Mouse (Mus musculus): Measurements from ENCODE around the gene Crocc. TPM values are rescaled to one million over a fixed set of nuclear protein-coding genes. Genes with fewer than 3 reads are reported as not detected.

Crocc gene
- polyA plus RNA-seq, 1 experiment from 2014 or later = 14.3 TPM

- Histone ChIP-seq H3K36me3 (ENCODE audit: control insufficient read depth, insufficient read depth, low read length) (peaks cover 7% of the 10 kb centered on the region; the same call in 1 of the 2 replicates), H3K9ac (ENCODE audit: low read length) (peak overlapping the region; percentile 86), H3K9me3 (ENCODE audit: control insufficient read depth, low read length) (no peaks in the 10 kb centered on the region), H3K4me3 (ENCODE audit: low read depth, low read length) (peak overlapping the region; percentile 76), H3K4me1 (replicated peaks; ENCODE audit: control insufficient read depth, insufficient read depth, low read length) (peaks cover 13% of the 10 kb centered on the region), H3K27me3 (ENCODE audit: control insufficient read depth, insufficient read depth, low read length) (no peaks in the 10 kb centered on the region), H3K4me2 (ENCODE audit: low read depth, low read length, severe bottlenecking) (peak overlapping the region; percentile 80), H3K27ac (ENCODE audit: low read depth, low read length) (peak overlapping the region; percentile 83)
- DNase-seq (ENCODE audit: low spot score) (peak; percentile 61), ATAC-seq (replicated peaks; ENCODE audit: low FRiP score) (no peak)
- 49% methylated on average over 14 of the region's 14 CpGs for WGBS
Observed at GRCm38 (mm10) chr4:141011556-141012328, 48.6 kb downstream of the Crocc start.

DNA sequence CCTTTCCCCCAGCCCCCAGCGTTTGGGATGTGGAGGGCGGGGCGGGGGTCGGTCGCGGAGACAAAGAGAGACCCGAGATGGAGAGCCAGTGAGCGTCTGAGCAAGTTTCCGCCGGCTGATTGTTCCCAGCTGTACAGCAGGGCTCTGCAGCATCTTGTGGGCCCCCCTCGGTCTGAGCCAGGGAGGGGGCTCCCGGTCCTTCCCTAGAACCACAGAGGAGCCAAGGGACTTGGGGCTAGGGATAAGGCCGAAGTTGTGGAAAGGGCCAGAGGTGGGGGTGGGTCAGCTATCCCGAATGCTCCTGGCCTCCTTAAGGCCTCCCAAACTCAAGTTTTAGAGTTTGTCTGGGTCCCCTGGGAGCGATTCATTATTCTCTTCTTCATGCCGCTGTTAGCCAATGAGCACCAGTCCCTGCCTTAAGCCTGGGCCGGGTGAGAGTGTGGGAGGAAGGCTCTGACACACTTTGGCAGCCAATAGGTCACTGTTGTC is 49.4 kb downstream of the Crocc start:
- Histone ChIP-seq H3K9ac (ENCODE audit: low read length) (peak overlapping the region; percentile 86), H3K36me3 (ENCODE audit: control insufficient read depth, insufficient read depth, low read length) (peaks cover 8% of the 10 kb centered on the region; the same call in 1 of the 2 replicates), H3K4me3 (ENCODE audit: low read depth, low read length) (peak overlapping the region; percentile 76), H3K9me3 (ENCODE audit: control insufficient read depth, low read length) (no peaks in the 10 kb centered on the region), H3K4me2 (ENCODE audit: low read depth, low read length, severe bottlenecking) (peak overlapping the region; percentile 80), H3K27ac (ENCODE audit: low read depth, low read length) (peak overlapping the region; percentile 83), H3K27me3 (ENCODE audit: control insufficient read depth, insufficient read depth, low read length) (no peaks in the 10 kb centered on the region), H3K4me1 (replicated peaks; ENCODE audit: control insufficient read depth, insufficient read depth, low read length) (peaks cover 13% of the 10 kb centered on the region)
- under 1% methylated on average over 17 of the region's 17 CpGs for WGBS
- ATAC-seq (replicated peaks; ENCODE audit: low FRiP score) = peak; percentile 50; the same call in 1 of the 2 replicates
- peak; percentile 71 for DNase-seq (ENCODE audit: low spot score)

DNA sequence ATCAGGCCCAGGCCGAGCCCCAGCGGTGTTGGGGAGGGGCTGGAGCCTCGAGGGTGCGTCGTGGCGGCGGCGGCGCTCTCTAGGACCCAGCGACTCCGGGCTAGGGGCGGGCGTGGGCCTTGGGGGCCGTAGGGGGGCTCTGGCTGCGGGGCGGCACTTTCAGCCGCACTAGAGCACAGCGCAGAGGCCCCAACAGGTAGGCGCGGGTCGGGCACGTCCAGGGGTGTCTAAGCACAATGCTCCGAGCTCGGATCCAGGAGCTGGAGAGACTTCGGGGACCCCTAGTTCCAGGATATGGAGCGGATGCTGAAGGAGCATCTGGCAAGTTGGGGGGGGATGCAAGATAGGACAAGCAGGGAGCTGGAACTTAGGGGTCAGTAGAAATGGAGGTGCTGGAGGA is 49.8 kb downstream of the Crocc start:
- Histone ChIP-seq H3K27me3 (ENCODE audit: control insufficient read depth, insufficient read depth, low read length) (no peaks in the 10 kb centered on the region), H3K27ac (ENCODE audit: low read depth, low read length) (peak overlapping the region; percentile 83), H3K4me1 (replicated peaks; ENCODE audit: control insufficient read depth, insufficient read depth, low read length) (peaks cover 13% of the 10 kb centered on the region), H3K9ac (ENCODE audit: low read length) (peak overlapping the region; percentile 86), H3K36me3 (ENCODE audit: control insufficient read depth, insufficient read depth, low read length) (peaks cover 8% of the 10 kb centered on the region; the same call in 1 of the 2 replicates), H3K9me3 (ENCODE audit: control insufficient read depth, low read length) (no peaks in the 10 kb centered on the region), H3K4me2 (ENCODE audit: low read depth, low read length, severe bottlenecking) (peak overlapping the region; percentile 80), H3K4me3 (ENCODE audit: low read depth, low read length) (peak overlapping the region; percentile 76)
- WGBS = under 1% methylated on average over 26 of the region's 26 CpGs
- ATAC-seq (replicated peaks; ENCODE audit: low FRiP score) (peak; percentile 84), DNase-seq (ENCODE audit: low spot score) (peak; percentile 89)

DNA sequence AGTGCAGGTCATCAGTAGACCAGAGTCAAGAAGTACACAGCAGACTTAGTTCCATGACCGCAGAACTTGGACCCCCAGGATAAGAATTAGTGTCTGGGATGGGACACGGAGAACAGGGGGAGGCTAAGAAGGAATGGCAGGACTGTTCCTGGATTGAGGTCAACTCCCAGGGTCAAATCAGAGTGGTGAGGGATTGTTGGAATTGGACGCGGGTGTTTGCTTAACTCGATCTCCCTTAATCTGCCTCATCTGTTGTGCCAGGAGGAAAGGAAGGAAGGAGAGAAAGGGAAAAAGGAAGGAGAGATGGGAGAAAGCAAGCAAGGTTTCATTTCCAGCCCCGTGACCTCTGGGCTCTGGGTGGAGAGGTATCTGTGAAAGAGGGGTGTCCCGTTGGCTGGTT is 50.2 kb downstream of the Crocc start, which contains the start of gene Mfap2:
Gene Mfap2 (plus strand): TSS at position 301 of the 400 bp plus-strand sequence.
- Histone ChIP-seq H3K27ac (ENCODE audit: low read depth, low read length) (peak within 1 kb of the TSS; percentile 83), H3K4me1 (replicated peaks; ENCODE audit: control insufficient read depth, insufficient read depth, low read length) (peaks cover 13% of the 10 kb centered on the region), H3K9ac (ENCODE audit: low read length) (peak within 1 kb of the TSS; percentile 86), H3K4me3 (ENCODE audit: low read depth, low read length) (peak within 1 kb of the TSS; percentile 76), H3K4me2 (ENCODE audit: low read depth, low read length, severe bottlenecking) (peak within 1 kb of the TSS; percentile 80), H3K9me3 (ENCODE audit: control insufficient read depth, low read length) (no peaks in the 10 kb centered on the region), H3K36me3 (ENCODE audit: control insufficient read depth, insufficient read depth, low read length) (peaks cover 8% of the 10 kb centered on the region; the same call in 1 of the 2 replicates), H3K27me3 (ENCODE audit: control insufficient read depth, insufficient read depth, low read length) (no peaks in the 10 kb centered on the region)
- ATAC-seq (replicated peaks; ENCODE audit: low FRiP score) (0 out of 2 replicates have a peak, but pooled peaks have one; percentile 2), DNase-seq (ENCODE audit: low spot score) (no peak)
- WGBS = 22% methylated on average over 7 of the region's 7 CpGs

DNA sequence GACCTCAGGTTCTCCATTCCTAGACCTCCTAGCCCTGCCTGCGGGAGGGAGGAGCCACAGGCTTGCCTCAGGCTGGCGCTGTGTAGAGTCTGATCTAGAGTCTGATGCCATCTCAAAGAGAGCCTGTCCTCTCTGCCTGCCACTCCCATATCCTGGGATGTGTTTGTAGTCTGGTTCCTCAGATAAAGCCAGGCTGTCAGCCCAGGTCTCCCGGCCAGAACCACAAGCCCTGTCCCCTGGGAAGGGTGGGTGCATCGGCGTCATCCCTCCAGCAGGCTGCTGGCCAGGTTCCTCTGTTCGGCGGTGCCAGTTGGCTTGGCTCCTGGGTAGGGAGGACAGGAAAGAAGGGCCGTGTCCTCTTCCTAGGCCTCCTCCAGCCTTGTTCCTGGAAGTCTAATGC is 52.3 kb downstream of the Crocc start:
- 97% methylated on average over 8 of the region's 8 CpGs for WGBS
- ATAC-seq (replicated peaks; ENCODE audit: low FRiP score) (no peak), DNase-seq (ENCODE audit: low spot score) (no peak)
- Histone ChIP-seq H3K9me3 (ENCODE audit: control insufficient read depth, low read length) (no peaks in the 10 kb centered on the region), H3K36me3 (ENCODE audit: control insufficient read depth, insufficient read depth, low read length) (peaks cover 8% of the 10 kb centered on the region; the same call in 1 of the 2 replicates), H3K4me1 (replicated peaks; ENCODE audit: control insufficient read depth, insufficient read depth, low read length) (peaks cover 13% of the 10 kb centered on the region), H3K4me2 (ENCODE audit: low read depth, low read length, severe bottlenecking) (no peak overlapping the region), H3K27ac (ENCODE audit: low read depth, low read length) (no peak overlapping the region), H3K9ac (ENCODE audit: low read length) (no peak overlapping the region), H3K4me3 (ENCODE audit: low read depth, low read length) (no peak overlapping the region), H3K27me3 (ENCODE audit: control insufficient read depth, insufficient read depth, low read length) (no peaks in the 10 kb centered on the region)

DNA sequence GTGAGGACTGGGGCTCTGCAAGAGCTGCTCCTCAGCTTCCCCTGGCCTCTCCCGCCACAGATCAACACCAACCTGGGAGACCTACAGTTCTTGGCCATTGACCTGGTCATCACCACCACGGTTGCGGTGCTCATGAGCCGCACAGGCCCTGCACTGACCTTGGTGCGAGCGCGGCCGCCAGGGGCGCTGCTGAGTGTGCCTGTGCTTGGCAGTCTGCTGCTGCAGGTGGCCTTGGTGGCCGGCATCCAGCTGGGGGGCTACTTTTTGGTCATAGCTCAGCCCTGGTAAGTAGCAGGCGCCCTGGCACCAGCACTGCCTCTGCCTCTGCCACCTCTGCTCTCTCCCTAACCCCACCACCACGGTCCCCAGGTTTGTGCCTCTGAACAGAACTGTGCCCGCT is 54.4 kb downstream of the Crocc start:
- Histone ChIP-seq H3K9me3 (ENCODE audit: control insufficient read depth, low read length) (no peaks in the 10 kb centered on the region), H3K9ac (ENCODE audit: low read length) (no peak overlapping the region), H3K27me3 (ENCODE audit: control insufficient read depth, insufficient read depth, low read length) (no peaks in the 10 kb centered on the region), H3K4me2 (ENCODE audit: low read depth, low read length, severe bottlenecking) (no peak overlapping the region), H3K36me3 (ENCODE audit: control insufficient read depth, insufficient read depth, low read length) (peaks cover 8% of the 10 kb centered on the region; the same call in 1 of the 2 replicates), H3K27ac (ENCODE audit: low read depth, low read length) (no peak overlapping the region), H3K4me3 (ENCODE audit: low read depth, low read length) (no peak overlapping the region), H3K4me1 (replicated peaks; ENCODE audit: control insufficient read depth, insufficient read depth, low read length) (0 out of 2 replicates have a peak, but pooled peaks cover 2% of the 10 kb centered on the region)
- 77% methylated on average over 13 of the region's 13 CpGs for WGBS
- no peak for ATAC-seq (replicated peaks; ENCODE audit: low FRiP score)
- no peak for DNase-seq (ENCODE audit: low spot score)

DNA sequence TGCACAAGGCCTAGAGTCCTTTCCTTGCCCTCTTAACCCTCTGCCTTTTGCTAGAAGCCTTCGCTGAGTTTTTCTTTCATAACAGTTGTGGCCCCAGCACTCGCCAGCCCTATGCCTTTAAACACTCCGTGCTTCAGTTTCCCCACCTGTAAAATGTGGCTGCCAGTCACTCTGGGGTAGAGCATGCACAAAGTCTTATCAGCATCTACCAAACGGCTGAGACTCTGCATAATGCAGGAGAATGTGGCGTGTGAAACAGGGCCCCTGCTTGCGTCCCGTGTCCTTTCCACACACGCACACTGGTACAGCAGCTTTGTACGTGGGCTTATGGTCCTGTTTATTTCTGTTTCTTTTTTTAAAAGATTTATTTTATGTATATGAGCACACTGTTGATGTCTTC is 63.5 kb downstream of the Crocc start:
- Histone ChIP-seq H3K4me2 (ENCODE audit: low read depth, low read length, severe bottlenecking) (no peak overlapping the region), H3K36me3 (ENCODE audit: control insufficient read depth, insufficient read depth, low read length) (no peaks in the 10 kb centered on the region; the same call in 1 of the 2 replicates), H3K4me3 (ENCODE audit: low read depth, low read length) (no peak overlapping the region), H3K9ac (ENCODE audit: low read length) (no peak overlapping the region), H3K4me1 (replicated peaks; ENCODE audit: control insufficient read depth, insufficient read depth, low read length) (no peaks in the 10 kb centered on the region), H3K27ac (ENCODE audit: low read depth, low read length) (no peak overlapping the region), H3K9me3 (ENCODE audit: control insufficient read depth, low read length) (no peaks in the 10 kb centered on the region), H3K27me3 (ENCODE audit: control insufficient read depth, insufficient read depth, low read length) (no peaks in the 10 kb centered on the region)
- ATAC-seq (replicated peaks; ENCODE audit: low FRiP score) (no peak), DNase-seq (ENCODE audit: low spot score) (no peak)
- WGBS = 94% methylated on average over 9 of the region's 9 CpGs

DNA sequence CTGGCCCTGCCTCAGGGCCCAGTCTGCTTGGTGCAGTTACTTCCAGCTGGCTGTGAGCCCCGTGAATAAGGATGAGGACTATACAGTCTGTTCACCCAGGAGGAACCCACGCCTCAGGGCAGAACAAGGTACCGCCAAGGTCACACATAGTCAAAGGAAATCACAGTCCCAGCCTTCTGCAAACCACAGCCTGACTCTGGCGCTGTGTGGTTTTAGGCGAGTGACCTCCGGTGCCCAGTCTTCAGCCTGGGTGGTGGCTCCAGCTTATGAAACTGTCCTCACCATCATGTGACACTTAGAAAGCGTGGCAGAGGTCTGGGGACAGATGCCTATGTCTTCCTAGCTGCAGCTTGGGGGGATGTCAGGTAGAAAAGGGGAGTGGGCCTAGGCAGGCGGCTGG is 64.5 kb downstream of the Crocc start:
- Histone ChIP-seq H3K4me1 (replicated peaks; ENCODE audit: control insufficient read depth, insufficient read depth, low read length) (no peaks in the 10 kb centered on the region), H3K9ac (ENCODE audit: low read length) (no peak overlapping the region), H3K9me3 (ENCODE audit: control insufficient read depth, low read length) (no peaks in the 10 kb centered on the region), H3K27ac (ENCODE audit: low read depth, low read length) (no peak overlapping the region), H3K36me3 (ENCODE audit: control insufficient read depth, insufficient read depth, low read length) (no peaks in the 10 kb centered on the region; the same call in 1 of the 2 replicates), H3K4me2 (ENCODE audit: low read depth, low read length, severe bottlenecking) (no peak overlapping the region), H3K4me3 (ENCODE audit: low read depth, low read length) (no peak overlapping the region), H3K27me3 (ENCODE audit: control insufficient read depth, insufficient read depth, low read length) (no peaks in the 10 kb centered on the region)
- 89% methylated on average over 8 of the region's 8 CpGs for WGBS
- ATAC-seq (replicated peaks; ENCODE audit: low FRiP score) = no peak
- DNase-seq (ENCODE audit: low spot score) = no peak
